Mouse (Mus musculus) retina, embryonic 14.5 days (tissue): Measurements from ENCODE around the gene March1.
"Not testable (repeated sequence)": the region's sequence is repeated elsewhere in the genome, so short reads cannot be mapped to it uniquely, and the experiment has no call there.

ENCODE experiments used
- DNase-seq: peaks from one replicate; pipeline ENCODE4 v3.0.0-alpha.2; 2015; ENCODE audit warnings: low spot score

The March1 gene

DNA sequence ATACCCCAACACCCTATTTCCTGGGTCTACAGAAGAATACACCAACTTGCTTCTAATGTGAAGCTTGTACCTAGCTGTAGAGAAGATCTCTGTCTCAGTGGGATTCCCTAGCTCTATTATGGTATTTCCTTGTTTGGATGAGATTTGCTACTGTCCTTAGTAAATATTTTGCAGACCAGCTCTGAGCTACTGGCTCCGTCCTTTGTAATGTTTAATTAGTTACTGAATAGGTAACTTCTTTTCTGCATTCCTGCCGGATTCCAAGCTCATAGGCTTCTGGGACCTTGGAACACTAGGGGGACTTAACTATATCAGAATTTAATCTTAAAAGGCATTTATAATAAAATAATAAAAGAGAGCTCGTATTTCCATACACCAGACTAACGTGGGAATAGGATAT, 799.9 kb downstream of the March1 start:
- DNase-seq: not testable (repeated sequence)

GRCm38 (mm10) chr8:66430639-66431038, 812.9 kb downstream of the March1 start:
- no peak for DNase-seq

- no peak for DNase-seq
Measured at GRCm38 (mm10) chr8:66433577-66433976, 815.9 kb downstream of the March1 start.

GRCm38 (mm10) chr8:66436804-66437203, 819.1 kb downstream of the March1 start:
- no peak for DNase-seq

GRCm38 (mm10) chr8:66437929-66438328, 820.2 kb downstream of the March1 start:
- DNase-seq: no peak

GRCm38 (mm10) chr8:66438468-66438867, 820.8 kb downstream of the March1 start:
- no peak for DNase-seq

- peak; percentile 75 for DNase-seq
Measured at GRCm38 (mm10) chr8:66441123-66441522, 823.4 kb downstream of the March1 start.

GRCm38 (mm10) chr8:66442778-66443177, 825.1 kb downstream of the March1 start:
- DNase-seq: peak; percentile 75

- DNase-seq: no peak
Measured at GRCm38 (mm10) chr8:66444141-66444540, 826.4 kb downstream of the March1 start.

DNA sequence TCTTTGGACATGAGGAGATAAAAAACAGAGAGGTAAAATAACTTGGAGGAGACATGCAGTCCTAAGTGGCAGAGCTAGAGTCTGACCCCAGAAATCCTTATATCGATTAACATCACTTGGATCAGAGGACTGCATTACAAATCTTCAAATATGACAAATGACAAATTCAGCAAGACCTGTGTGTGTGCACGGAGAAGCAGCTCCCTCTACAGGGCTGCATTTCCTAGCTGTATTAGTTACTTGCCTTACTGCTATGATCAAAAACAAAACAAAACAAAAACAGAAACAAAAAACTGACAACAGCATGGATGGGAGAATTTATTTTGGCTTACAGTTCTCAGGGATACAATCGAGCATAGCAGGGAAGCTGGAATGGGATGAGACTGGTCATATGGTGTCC, 827.7 kb downstream of the March1 start:
- DNase-seq: no peak

- DNase-seq: peak; percentile 74
Measured at GRCm38 (mm10) chr8:66450691-66451090, 833.0 kb downstream of the March1 start.

DNA sequence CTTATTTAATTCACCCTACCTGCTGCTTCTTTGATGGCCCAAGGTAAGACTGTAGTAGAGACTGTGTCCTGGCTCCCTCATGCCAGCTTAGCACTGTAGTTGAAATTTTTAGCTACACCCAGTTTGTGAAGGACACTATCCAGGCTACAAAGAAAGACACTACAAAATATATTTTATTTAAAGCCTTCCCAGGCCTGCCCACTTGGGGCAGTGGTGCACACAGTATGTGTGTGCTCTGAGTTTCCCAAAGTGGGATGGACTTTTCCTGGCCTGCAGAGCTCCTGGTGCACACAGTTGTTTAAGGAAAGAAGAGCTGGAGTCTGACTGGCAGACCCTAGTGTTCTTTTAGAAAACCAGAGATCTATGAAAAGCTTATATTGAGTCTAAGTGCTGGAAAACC, 839.4 kb downstream of the March1 start:
- peak; percentile 13 for DNase-seq

- no peak for DNase-seq
Measured at GRCm38 (mm10) chr8:66469821-66470220, 852.1 kb downstream of the March1 start.

DNA sequence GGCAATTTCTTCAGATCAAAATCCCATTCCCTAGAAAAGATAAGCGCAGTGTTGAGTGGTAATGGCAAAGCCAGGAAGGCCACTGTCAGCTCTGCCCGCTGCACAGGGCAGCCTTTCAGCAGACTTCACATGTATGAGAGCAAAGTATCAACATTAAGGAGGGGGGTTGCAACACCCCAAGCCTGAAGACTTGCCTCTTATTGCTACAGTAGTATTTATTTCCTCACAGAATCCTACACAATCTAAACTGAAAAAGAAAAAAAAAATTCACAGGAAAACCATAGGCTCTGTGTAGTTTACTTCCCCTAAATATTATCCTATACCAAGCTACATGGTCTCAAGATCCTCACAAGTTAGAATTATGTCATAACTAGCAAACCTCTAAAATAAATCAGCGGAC, 859.2 kb downstream of the March1 start:
- no peak for DNase-seq

DNA sequence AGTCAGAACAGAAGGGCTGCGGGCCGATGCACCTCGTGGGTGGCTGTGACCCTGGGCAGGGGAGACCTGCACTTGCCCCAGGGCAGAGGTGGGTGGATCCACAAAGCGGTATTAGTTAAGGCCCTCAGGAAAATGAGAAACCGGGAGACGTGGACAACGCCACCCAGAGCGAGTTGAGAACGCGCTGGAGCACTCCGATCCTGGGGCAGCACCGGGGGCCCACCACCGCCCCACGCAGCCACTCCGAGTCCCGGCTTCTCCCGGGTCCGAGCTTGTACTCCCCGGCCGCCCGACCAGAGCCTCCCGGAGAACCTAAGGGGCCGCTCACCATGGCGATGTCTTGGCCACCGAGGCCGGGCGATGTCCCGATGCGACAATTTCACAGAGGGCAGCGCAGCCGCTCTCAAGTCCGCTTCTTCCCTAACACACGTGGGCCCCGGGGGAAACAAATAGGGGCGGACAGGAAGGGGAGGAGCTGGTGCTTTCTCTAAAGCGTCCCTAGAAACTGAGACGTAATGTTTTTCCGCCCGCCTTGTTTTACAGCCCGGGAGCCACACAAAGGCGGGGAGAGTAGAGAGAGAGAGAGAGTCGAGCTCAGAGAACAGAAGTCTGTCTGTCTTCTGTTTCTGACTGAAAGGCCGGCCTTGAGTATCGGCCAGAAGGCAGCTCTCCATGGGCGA, 868.5 kb downstream of the March1 start, which contains the start of gene Tma16:
Tma16 (minus strand) TSS at position 447 of the 680 bp plus-strand sequence.
- DNase-seq: peak; percentile 93

DNA sequence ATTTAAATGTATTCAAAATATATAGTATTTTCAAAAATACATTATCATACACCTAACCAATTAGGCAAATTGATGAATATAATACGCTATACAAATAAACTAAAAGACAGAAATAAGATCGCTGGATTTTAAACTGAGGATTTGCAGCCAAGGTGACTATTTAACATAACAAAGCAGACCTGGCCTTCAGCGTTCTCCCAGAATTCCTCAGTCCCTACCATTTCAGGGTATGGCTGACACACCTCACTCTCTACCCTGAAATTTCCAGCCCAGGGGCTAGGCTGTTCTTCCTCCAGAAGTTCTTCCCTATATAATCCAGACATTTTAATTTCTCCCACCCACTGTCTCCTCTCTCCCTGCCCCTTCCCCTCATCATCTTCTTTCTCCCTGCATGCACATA, 870.9 kb downstream of the March1 start:
- no peak for DNase-seq

DNA sequence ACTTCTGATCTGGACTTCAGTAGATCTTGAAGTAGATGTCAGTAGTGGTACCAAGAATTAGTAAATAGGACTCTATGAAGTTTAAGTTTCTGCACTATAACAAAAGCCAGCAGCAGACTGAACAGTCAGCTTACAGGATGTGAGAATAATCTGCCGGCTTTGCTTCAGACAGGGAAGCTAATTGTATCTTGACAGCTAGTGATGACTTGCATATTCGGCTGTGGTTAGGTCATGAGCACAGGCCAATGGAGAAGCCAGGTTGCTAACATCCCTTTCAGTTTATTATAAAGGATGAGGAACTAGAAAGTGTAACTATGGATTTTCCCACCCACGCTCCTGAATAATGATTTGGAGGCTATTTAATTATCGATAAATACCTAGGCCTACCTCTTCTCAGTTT, 872.9 kb downstream of the March1 start:
- no peak for DNase-seq

- no peak for DNase-seq
Measured at GRCm38 (mm10) chr8:66494496-66494895, 876.8 kb downstream of the March1 start.

GRCm38 (mm10) chr8:66495726-66496125, 878.0 kb downstream of the March1 start:
- DNase-seq: peak; percentile 82

DNA sequence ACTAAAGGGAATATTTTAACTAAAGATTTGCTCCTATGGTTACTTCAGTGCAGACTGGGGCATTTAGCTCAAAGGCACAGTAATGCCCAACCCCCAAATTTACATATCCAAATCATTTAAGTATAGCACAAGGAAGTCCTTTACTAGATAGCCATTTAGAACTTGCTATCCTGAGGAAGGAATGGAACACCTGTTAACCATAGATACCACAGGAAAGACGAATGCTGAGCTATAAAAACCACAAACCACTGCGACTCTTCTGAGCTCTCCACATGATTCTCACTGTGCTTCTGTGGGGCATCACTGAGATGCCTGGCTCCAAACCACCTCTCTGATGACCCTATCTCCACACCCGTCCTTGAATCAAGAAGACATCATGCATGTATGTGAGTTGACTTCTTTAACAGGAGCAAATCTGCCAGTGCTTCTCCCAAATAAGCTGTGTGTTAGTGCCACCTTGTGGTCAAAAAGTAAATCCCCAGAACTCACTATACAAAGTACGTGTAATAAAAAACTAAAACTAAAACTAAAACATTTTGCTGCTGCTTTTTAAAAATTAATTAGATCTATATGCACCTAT, 879.4 kb downstream of the March1 start:
- peak; percentile 78 for DNase-seq

GRCm38 (mm10) chr8:66503381-66503780, 885.7 kb downstream of the March1 start:
- no peak for DNase-seq

DNA sequence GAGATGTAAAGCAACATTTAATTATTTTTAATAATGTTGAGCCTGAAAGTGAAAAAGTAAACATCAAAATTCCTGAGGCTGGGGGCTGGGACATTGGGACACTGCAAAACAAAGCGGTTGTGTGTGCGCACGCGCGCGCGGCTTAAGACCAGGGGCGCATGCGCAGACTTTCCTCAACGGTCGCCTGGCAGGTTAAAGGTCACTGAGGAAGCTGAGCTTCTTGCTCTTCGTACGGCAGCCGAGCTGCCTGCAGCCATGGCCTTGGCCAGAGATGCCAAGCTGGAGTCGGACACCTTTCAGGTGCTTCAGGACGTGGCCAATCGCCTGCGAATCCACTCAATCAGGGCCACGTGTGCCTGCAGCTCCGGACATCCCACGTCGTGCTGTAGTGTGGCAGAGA, 893.8 kb downstream of the March1 start, which contains the start of gene Tktl2:
Tktl2 (plus strand) TSS at position 220 of the 400 bp plus-strand sequence.
- DNase-seq: no peak

- no peak for DNase-seq
Measured at GRCm38 (mm10) chr8:66519149-66519548, 901.4 kb downstream of the March1 start.

DNA sequence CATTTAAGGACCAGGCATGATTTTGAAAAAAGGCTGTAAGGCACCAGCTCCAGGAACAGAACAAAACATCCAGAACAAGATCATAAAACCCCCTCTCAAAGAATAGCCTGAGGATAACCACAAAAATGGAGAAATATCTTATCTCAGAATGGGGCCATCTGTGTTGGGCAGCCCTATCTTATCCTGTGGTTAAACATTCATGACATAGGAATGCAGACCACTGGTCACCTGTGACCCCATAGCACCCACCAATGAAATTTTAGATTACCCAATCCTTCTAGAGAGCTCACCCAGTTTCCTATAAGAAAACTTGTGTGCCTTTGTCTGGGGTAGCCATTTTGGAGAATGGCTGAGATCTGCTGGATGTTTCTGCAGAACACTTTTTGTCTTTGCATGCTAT, 902.9 kb downstream of the March1 start:
- DNase-seq: no peak
